Mouse (Mus musculus): Measurements from ENCODE around the gene Xlr3b. TPM values are rescaled to one million over a fixed set of nuclear protein-coding genes. Genes with fewer than 3 reads are reported as not detected.

Xlr3b gene
- 29.1 TPM for polyA plus RNA-seq (2017; shearing (Covaris generic))

GRCm38 (mm10) chrX:73191934-73192333 is at the start of gene Xlr3b:
TSS of gene Xlr3b (plus strand) at chrX:73192207.

DNA sequence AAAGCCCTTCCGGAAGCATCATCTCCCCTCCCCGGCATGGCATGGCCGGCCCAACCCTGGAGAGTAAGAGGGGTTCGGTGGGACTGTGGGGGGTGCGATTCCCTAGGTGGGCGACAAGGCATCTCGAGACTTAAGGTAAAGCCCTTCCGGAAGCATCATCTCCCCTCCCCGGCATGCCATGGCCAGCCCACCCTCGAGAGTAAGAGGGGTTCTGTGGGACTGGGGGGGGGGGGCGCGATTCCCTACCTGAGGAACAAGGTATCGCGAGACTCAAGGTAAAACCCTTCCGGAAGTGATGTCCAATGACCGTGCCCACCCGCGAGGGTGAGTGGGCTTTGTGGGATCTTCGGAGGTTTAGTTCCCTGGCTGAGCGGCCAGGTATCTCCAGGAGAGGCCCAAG is 43.5 kb upstream of the Xlr3b start, which contains the start of gene Xlr5b:
Gene Xlr5b (plus strand): TSS at position 301 of the 400 bp plus-strand sequence.

GRCm38 (mm10) chrX:73149350-73149749 is 42.7 kb upstream of the Xlr3b start, which contains the start of gene DXBay18:
TSS of gene DXBay18 (minus strand) at chrX:73149450.

GRCm38 (mm10) chrX:73176889-73177288 is 15.1 kb upstream of the Xlr3b start, which contains the start of gene Spin2d:
TSS of gene Spin2d (minus strand) at chrX:73176989.

GRCm38 (mm10) chrX:73213819-73214564 is 22.0 kb downstream of the Xlr3b start, which contains the start of gene Xlr4b:
TSS of gene Xlr4b (plus strand) at chrX:73214333.

GRCm38 (mm10) chrX:73227914-73228605 is 36.1 kb downstream of the Xlr3b start, which contains the start of gene F8a:
TSS of gene F8a (plus strand) at chrX:73228291.

GRCm38 (mm10) chrX:73242821-73243325 is 50.9 kb downstream of the Xlr3b start, which contains the start of gene Xlr4c:
TSS of gene Xlr4c (minus strand) at chrX:73243130.

Other genes with a start within 250 kb of the Xlr3b start
- gene Zfp185, start 204.9 kb upstream of the Xlr3b start, polyA plus RNA-seq (2017; shearing (Covaris generic)), result 0.53 TPM
- not detected for gene Pnma5, start 155.1 kb upstream of the Xlr3b start, polyA plus RNA-seq (2017; shearing (Covaris generic))
- not detected for gene Pnma3, start 127.4 kb upstream of the Xlr3b start, polyA plus RNA-seq (2017; shearing (Covaris generic))
- 57.4 TPM for gene Xlr4a, start 109.7 kb upstream of the Xlr3b start, polyA plus RNA-seq (2017; shearing (Covaris generic))
- gene Xlr3a, start 95.1 kb upstream of the Xlr3b start, polyA plus RNA-seq (2017; shearing (Covaris generic)), result 1.7 TPM
- gene Gm14685, start 75.2 kb upstream of the Xlr3b start, polyA plus RNA-seq (2017; shearing (Covaris generic)), result 0.17 TPM
- gene Xlr5b, start 43.4 kb upstream of the Xlr3b start, polyA plus RNA-seq (2017; shearing (Covaris generic)), result not detected
- gene DXBay18, start 42.8 kb upstream of the Xlr3b start, polyA plus RNA-seq (2017; shearing (Covaris generic)), result not detected
- not detected for gene Spin2d, start 15.2 kb upstream of the Xlr3b start, polyA plus RNA-seq (2017; shearing (Covaris generic))
- 116 TPM for gene Xlr4b, start 22.1 kb downstream of the Xlr3b start, polyA plus RNA-seq (2017; shearing (Covaris generic))
- gene F8a, start 36.1 kb downstream of the Xlr3b start, polyA plus RNA-seq (2017; shearing (Covaris generic)), result 21.3 TPM
- 66.4 TPM for gene Xlr4c, start 50.9 kb downstream of the Xlr3b start, polyA plus RNA-seq (2017; shearing (Covaris generic))
- gene Xlr3c, start 73.2 kb downstream of the Xlr3b start, polyA plus RNA-seq (2017; shearing (Covaris generic)), result not detected
- not detected for gene Xlr5a, start 100.8 kb downstream of the Xlr3b start, polyA plus RNA-seq (2017; shearing (Covaris generic))
- not detected for gene Xlr5c, start 100.8 kb downstream of the Xlr3b start, polyA plus RNA-seq (2017; shearing (Covaris generic))
- gene Gm45015, start 144.6 kb downstream of the Xlr3b start, polyA plus RNA-seq (2017; shearing (Covaris generic)), result not detected
- 10.5 TPM for gene Zfp275, start 150.4 kb downstream of the Xlr3b start, polyA plus RNA-seq (2017; shearing (Covaris generic))
- gene Gm18336, start 206.5 kb downstream of the Xlr3b start, polyA plus RNA-seq (2017; shearing (Covaris generic)), result not detected
- not detected for gene Zfp92, start 218.9 kb downstream of the Xlr3b start, polyA plus RNA-seq (2017; shearing (Covaris generic))
- not detected for gene Trex2, start 243.1 kb downstream of the Xlr3b start, polyA plus RNA-seq (2017; shearing (Covaris generic))